Mouse (Mus musculus) neural tube, embryonic 11.5 days (tissue): ENCODE data around the gene Ubox5. TPM values are rescaled to one million over a fixed set of nuclear protein-coding genes. Genes with fewer than 3 reads are reported as not detected.

Source experiments
- polyA plus RNA-seq: library from polyadenylated mRNA; unstranded; fragments of >200 nt; fragmentation: Nextera tagmentation; extraction: Ambion mirVana; gene quantifications from 2 replicates; pipeline ENCODE4 v1.2.1, GENCODE M21; 2014

Ubox5 gene
- polyA plus RNA-seq, 1 experiment from 2014 or later = 19.1 TPM

Other genes with a start within 250 kb of the Ubox5 start
- 32.3 and 32.6 TPM in 2 replicates for gene Cpxm1, start 232.5 kb downstream of the Ubox5 start, polyA plus RNA-seq
- gene Gm28372, start 224.8 kb downstream of the Ubox5 start, polyA plus RNA-seq = 0.16 TPM in 1 of 2 replicates, not detected in the other
- gene 1700020A23Rik, start 224.8 kb downstream of the Ubox5 start, polyA plus RNA-seq = not detected in 2 replicates
- 0.17 TPM in 1 of 2 replicates, not detected in the other for gene Tmem239, start 223.6 kb downstream of the Ubox5 start, polyA plus RNA-seq
- gene Vps16, start 205.7 kb downstream of the Ubox5 start, polyA plus RNA-seq = 77.7 and 85.7 TPM in 2 replicates
- 7.7 and 9.0 TPM in 2 replicates for gene Pced1a, start 205.3 kb downstream of the Ubox5 start, polyA plus RNA-seq
- 103 and 105 TPM in 2 replicates for gene Ptpra, start 179.8 kb downstream of the Ubox5 start, polyA plus RNA-seq
- gene Mrps26, start 66.3 kb downstream of the Ubox5 start, polyA plus RNA-seq = 77.0 and 85.8 TPM in 2 replicates
- gene Oxt, start 53.9 kb downstream of the Ubox5 start, polyA plus RNA-seq = 0.48 TPM in 1 of 2 replicates, not detected in the other
- not detected in 2 replicates for gene Avp, start 47.5 kb downstream of the Ubox5 start, polyA plus RNA-seq
- gene Fastkd5, start within 50 bp of the Ubox5 start, polyA plus RNA-seq = 20.4 and 21.8 TPM in 2 replicates
- 0.84 and 1.1 TPM in 2 replicates for gene Lzts3, start 12.8 kb upstream of the Ubox5 start, polyA plus RNA-seq
- 44.5 and 44.8 TPM in 2 replicates for gene Ddrgk1, start 34.6 kb upstream of the Ubox5 start, polyA plus RNA-seq
- 143 and 144 TPM in 2 replicates for gene Itpa, start 37.6 kb upstream of the Ubox5 start, polyA plus RNA-seq
- 0.32 and 0.52 TPM in 2 replicates for gene Slc4a11, start 67.5 kb upstream of the Ubox5 start, polyA plus RNA-seq